Mouse (Mus musculus) embryo, embryonic 11.5 days (tissue): ENCODE results near the gene Gm6583.
A peak's percentile ranks its signal among the peaks of the same experiment; 100 is the strongest.

Experiments
- DNase-seq: peaks from one replicate; pipeline ENCODE4 v3.0.0-alpha.2; 2012; ENCODE audit warnings: low read depth, low spot score

Gm6583 gene

DNA sequence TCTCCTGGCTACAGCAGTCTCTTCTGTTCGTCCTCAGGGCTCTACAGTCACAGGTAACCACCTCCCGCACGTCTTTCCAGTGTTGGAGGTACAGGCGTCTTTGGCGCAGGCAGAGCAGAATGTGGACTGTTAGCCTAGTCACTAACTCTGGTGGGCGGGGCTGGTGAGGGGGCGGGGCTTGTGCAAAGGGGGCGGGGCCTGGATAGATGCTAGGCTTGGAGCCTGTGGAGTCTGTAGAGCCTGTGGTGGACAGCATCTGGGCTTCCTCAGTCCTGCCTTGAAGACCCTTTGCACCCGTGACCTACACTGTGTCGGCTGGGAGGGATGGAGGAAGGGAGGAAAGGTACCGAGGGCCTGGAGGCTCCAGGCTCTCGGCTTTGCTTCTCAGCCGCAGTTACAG is at the start of gene Gm6583:
Gene Gm6583 (minus strand): TSS at position 124 of the 400 bp plus-strand sequence.
- no peak for DNase-seq

DNA sequence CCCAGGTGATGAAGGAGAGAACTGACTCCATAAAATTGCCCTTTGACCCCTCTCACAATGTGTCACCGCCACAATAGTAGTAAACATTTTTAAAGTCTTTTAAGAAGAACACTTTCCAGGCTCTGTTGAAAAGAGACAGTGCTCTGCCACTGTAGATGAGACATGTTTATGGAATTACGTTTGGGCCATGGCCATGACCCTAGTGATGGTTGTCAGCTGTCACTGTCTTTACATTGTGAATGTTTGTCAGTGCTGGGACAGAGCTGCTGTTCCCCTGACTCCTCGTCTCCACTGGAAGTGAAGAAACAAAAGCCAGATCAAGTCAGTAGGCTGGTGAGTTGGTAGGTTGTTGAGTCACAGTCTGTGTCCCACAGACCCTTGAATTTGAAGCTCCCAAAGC is 46.6 kb upstream of the Gm6583 start:
- no peak for DNase-seq

DNA sequence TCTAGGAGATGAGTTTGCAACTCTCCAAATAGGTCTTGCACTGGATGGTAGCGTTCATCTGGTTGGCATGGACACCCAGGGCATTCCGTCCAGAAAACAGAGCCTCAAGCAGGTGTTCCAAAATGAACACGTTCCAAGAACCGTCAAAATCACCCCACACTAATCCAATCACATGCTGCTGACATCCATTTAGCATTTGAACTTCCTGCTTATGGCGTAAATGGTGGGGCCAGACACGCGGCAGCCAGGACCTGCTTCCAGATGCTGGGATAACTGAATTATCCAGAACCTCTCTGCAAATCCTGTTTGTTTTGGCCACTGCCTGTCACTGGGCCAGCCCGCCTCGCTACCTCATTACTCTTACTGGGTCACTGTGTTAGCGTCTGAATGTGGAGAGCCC is 43.5 kb upstream of the Gm6583 start:
- DNase-seq = no peak

DNA sequence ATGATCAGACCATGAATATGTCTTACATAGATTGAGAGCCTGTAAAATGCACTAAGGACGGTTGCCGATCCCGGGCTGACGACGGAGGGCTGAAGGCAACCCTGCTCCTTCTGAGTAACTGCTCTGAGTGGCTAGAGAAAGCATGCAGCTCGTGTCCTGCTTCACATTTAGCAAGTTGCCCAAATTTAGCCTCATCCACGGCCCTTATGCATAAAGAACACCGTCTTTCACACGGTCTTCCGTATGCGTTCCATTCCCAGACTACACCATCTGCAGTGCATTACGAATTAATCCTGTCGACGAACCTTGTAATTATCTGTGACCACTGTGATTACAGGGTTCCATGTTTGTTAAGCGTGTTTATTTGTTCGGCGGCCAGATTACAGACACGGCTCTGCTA is 40.2 kb upstream of the Gm6583 start:
- no peak for DNase-seq

DNA sequence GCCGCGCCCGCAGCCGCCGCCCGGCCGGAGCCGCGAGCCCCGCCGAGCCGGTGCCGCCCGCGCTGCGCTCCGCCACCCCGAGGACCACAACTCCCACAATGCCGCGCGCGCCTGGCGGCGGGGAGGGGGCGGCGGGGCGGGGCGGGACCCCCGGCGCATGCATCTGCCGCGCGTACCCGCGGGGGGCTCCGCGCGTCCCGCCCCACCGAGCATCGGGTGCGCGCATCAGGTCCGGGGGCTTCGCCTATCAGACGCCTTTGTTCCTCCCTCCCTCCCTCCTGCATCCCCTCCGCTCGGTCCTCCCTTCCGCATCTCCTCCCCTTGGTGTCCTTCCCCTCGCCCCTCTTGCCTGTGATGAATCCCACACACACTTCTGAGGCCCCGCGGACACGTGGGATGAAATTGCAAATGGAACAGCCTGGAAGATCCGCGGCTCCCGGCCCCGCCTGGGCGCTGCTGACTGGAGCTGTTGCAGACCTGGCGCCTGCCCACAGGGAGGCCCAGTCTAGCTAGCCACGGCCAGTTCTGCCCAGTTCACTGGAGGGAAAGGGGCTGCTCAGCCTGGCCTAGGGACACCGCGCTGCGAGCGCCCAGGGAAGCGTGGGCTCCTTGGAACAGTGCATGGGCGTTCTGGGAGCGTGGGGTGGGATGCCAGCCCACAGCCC is 39.1 kb upstream of the Gm6583 start, which contains the start of gene Asphd2:
Gene Asphd2 (minus strand): TSS at position 88 of the 665 bp plus-strand sequence.
- peak; percentile 72 for DNase-seq

DNA sequence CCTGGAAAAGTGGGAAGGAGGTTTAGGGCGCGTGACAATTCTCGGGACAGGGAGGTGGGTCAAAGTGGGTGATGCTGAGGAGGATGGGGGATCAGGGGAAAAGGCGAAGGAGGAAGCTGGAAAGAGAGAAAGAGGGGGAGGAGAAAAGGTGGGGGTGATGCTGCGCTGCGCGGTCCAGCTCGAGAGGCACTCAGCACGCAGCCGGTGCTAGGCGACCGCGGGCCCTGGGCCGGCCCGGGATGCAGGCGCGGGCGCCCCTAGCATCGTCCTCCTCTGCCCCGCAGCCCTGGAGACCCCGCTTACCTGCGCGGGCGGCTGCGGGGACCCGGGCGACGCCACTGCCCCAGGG is 38.6 kb upstream of the Gm6583 start:
- DNase-seq = no peak

DNA sequence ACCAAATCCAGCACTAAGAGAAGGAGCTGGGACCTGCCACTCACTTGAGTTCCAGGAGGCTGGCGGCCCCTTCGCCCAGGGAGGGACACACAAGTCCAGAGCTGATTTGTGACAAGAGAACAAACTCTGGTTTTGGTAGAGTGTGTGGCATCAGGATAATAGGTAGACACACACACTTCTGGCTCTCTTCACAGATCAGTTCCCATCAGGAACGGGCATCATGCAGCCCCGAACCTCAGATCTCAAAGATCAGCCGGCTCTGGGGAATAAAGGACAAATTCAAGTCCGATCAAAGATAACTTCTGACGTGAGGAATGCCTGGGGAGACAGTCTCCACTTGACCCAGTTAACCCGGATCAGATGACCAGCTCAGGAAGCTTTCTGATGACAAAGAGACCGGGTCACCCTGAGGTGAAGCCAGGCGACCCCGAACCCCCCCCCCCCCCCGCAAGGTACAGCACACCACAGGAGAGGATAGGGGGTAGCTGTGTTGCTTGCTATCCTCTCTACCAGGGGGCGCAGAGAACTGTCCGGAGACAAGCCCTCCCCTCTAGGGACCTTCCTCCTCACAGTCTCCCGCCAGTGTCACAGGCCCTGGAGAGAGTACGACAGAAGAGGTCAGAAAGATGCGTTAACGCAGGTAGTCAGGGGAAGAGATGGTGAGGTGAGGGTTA is 38.0 kb upstream of the Gm6583 start:
- no peak for DNase-seq

DNA sequence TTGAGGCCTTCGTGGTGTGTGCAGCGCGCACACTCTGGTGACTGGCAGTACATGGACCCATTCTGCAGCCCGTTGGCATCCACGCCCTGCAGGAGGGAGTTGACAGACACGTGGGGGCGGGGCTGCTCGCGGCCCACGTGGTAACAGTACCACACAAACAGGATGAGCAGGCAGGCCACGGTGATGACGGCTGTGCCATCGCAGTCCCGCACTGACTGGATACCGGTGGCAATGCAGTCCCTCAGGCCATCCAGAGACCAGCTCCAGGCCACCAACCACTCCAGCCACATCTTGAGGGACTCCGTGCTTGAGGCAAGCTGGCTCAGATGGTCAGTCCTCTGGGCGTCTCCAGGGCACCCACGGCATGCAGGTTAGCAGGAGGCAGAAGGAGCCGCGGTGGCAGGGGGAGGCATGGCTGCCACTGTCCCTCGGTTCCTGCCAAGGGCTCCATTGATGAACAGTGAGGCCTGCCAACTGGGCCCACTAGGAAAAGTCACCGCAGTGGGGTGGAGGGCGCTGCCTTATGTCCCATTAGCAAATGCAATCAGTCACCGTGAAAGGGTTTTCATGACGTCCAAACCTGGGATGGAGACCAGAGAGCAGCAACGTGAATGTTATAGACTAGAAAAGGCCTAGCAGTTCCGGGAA is 36.0 kb upstream of the Gm6583 start:
- no peak for DNase-seq

DNA sequence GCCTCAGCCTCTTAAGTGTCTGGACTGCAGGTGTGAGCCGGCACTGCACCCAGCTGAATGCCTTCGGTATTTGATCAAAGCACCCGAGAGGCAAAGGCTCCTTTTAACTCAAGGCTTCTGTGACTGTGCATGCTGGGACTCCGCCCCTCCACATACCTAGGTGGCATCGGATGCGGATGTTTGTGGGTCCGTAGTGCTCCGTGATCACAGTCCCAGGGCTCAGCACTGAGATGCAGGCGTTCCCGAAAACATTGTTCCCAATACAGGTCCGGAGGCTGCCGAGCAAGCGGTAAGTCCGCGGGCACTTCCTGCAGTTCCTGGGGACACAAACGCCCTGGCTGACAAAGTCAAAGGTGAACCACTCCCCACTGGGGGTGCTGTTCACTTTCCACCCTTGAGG is 35.2 kb upstream of the Gm6583 start:
- no peak for DNase-seq

DNA sequence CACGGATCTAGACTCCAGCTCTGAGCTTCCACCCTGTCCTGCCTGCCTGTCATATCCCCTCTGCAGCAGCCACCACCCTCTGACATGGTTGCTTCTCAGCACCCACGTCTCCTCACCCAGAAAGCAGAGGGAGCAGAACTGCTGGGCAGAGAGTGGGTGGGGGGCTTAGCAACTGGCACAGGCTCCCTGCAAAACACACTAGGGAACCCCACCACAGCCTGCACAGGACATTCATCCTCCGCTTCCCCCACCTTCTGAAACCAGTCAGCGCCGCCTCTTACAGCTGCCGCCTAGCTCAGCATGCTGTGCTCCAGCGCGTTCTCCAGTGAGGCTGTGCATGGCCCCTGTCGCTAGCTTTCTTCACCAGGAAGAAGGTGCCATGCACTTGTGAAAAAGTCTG is 33.5 kb upstream of the Gm6583 start:
- DNase-seq = no peak

DNA sequence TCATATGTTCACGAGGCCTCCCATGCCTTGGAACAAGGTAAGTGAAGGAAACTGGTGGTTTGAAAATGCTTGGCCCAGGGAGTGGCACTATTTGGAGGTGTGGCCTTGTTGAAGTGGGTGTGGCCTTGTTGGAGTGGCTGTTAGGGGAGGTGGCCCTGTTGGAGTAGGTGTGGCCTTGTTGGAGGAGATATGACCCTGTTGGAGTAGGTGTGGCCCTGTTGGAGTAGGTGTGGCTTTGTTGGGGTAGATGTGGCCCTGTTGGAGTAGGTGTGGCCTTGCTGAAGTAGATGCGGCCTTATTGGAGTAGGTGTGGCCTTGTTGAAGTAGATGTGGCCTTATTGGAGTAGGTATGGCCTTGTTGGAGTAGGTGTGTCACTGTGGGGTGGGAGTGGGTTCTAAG is 30.1 kb upstream of the Gm6583 start:
- no peak for DNase-seq

DNA sequence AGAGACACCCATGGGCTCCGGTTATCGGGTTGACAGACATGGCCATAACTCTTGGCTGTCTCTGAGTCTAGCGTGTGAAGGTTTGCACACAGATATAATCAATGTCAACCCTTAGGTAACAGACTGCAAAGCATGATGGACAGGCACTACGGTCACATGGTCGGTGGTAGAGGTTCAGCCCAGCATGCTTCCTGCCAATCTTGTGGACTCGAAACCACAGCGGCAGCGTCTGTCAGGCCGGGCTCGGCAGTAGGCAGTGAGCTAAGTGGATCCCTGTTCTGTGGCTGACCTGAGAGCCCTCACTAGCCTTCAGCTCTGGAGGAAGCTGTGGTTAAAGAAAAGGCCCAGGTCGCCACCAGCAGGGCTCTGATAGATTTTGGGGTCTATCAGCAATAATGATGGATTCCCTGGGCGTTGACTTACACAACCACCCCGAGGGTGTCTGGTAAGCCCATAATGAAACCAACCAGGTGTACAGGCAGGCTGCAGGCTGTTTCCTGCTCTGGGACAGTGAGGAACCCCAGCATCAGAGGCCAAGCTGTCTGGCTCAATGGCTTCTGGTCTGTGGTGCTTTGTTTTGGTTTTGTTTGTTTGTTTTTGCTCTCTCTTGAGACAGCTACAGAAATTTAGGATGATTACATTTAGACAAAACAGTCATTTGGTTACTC is 29.1 kb upstream of the Gm6583 start:
- DNase-seq = no peak

DNA sequence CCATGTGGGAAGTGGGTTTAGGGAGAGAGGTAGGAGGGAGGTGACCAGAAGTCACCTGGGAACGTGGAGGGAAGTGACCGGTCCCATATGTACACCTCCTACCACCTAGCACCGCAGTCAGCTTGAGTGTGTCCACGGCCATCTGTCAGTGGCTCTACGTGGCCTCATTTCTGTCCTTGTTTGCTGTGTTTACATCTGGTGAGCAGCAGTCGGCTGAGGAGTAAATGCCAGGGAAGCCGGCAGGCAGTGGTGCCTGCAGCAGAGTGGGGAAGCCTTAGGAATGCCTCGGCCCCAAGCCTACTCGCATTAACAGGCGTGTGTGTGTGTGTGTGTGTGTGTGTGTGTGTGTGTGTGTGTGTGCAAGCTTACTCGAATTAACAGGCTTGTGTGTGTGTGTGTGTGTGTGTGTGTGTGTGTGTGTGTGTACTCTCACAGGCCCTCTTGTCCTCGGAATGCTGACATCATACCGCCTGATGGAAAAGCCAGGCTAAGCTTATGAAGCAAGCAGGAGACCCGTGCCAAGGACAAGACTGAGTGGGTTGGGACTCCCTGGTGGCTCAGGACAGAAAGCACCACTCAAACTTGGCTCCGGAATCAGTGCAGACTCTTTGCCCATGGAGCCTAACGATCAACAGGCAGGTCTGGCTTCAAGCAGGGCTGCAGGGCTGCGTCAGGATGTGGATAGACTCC is 27.0 kb upstream of the Gm6583 start:
- no peak for DNase-seq

DNA sequence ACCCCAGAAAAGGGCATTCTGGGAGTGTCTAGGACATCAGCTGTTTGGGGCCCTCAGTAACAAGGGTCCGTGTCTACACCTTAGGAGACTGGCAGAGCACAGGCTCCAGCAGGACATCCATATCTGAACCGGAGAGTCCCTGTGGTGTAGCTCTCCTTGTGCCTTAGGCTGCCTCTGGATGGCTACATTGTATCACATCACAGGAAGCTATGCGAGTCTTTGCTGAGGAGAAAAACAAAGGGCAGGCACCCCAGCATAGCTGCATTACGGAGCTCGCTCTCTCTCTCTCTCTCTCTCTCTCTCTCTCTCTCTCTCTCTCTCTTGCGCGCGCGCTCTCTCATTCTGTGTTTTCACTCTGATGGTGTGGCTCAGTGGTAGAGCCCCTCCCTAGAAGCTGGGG is 26.2 kb upstream of the Gm6583 start:
- DNase-seq = no peak

DNA sequence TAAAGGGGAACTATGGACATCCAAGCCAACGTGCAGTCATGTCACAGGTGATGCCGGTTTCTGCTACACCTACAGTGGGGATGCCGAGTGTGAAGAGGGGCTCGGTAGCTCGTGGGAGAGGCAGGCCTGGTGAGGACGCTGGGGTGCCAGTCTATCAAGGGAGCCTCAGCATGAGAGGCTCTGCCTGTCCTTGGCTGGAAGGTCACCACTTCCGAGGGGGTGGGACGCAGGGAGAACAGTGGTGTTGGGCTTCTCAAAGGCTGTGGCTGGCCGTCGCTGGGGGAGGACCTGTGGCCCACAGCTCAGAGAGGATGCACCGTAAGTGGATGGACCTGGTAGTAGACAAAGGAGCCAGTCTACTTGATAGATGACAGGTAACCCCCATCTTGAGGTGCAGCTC is 25.3 kb upstream of the Gm6583 start:
- DNase-seq = no peak

DNA sequence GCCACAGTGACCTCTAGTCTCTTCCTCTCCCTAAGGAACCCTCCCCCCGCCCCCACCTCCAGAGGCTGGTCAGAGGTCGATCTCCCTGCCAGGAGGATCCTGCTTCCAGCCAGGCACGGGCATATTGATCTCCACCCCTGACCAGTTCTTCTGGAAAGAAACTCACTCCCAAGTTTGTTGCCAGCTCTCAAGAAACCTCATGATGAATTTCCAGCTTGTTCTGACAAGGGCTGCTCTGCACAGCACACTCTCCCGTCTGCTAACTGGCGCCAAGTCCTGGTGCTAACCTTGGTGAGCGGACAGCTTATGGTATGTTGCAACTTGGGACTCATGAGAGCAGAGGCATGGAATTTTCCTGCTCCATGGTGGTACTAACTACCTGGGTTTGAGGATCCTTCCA is 22.9 kb upstream of the Gm6583 start:
- no peak for DNase-seq

DNA sequence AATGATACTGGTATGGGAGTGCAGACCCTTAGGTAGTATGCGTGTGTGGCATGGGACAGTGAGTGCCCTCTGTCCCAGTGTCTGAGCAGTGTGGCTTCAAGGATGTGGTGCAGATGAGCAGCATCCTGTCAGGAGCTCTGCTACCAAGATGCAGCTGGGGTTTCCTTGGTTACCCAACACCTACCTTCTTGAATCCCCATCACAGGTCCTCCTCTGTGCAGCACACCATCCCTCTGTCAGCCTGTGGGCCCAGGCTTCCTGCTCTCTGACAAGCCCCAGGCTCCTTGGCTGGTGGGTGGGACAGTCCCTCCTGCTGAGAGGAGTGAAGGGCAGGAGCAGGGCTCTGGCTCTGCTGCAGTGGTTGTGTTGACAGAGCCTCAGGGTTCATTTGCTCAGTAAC is 21.5 kb upstream of the Gm6583 start:
- DNase-seq = no peak

DNA sequence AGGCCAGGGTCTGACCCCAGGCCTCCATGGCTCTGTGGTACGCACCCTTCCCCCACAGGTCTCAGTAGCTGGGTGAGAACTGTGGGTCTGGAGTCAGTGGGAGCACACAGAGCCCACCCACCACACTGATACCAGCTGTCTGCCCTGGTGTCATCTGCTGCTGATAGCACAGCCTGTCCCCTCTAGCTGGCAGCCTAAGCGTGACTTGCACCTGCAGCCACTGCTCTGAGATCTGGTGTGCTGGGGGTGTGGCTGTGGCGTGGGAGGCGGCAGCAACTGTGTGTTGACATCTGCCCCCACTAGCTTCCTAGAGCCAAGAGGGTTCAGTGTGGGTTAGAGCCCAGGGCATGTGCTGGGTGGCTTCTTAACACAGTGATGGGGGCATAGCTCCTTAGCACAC is 20.3 kb upstream of the Gm6583 start:
- no peak for DNase-seq

DNA sequence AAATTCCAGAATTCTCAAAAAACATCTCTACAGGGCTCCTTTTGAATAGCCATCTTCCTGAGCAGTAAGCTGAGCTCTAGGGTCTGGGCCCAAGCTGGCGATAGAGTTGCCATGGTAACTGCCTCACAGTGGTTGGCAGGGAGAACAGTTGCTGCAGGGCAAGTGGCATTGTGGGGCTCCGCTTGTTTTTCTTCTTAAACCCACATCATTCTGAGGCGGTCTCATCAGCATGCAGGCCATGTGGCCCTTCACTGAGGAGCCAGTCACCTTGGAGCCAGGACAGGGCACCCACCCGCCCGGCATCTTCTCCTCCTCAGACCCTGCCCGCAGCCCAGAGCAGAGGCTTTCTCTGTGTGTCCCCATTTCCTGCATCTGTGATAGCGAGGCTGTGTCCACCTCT is 16.1 kb upstream of the Gm6583 start:
- no peak for DNase-seq

DNA sequence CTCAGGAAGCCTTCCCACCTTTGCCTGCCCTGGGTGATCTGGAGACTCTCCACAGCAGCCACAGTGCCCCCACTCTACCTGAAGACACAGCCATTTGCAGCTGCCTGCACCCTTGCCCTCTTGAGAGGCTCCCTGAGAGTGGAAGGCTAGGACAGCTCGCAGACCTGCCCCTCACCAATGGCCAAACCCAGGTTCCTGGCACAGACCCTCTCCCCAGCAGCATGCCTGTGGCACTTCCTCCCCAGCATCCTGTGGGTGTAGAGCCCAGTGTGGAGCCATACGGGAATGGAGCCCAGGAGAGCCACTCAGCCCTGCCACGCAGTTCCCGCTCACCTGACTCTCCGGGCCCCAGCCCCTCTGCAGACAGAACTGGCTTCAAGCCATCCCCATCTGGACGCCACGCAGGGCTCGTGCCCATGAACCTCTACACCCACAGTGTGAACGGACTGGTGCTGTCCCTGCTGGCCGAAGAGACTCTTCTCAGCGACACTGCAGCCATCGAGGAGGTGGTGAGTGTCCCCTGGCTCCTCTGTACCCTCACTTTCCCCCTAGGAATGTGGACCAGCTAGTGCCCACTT is 14.5 kb upstream of the Gm6583 start:
- no peak for DNase-seq

DNA sequence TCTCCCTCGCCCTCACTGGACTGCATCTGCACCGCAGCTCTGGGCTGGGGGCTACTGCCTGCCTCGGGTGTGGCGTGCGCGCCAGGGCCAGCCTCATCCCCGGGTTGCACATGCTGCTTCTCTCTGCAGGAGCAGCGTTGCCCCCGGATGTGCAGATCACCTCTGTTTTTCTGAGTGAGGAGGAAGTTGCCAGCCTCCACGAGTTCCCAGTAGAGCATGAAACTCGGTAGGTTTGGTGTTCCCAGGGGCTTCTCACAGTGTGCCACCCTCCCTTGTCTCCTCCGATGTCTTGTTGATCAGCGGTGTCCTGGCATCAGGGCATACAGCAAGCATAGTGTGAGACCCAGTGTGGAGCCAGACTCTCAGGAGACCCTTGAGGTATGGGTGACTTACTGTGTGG is 13.5 kb upstream of the Gm6583 start:
- no peak for DNase-seq

DNA sequence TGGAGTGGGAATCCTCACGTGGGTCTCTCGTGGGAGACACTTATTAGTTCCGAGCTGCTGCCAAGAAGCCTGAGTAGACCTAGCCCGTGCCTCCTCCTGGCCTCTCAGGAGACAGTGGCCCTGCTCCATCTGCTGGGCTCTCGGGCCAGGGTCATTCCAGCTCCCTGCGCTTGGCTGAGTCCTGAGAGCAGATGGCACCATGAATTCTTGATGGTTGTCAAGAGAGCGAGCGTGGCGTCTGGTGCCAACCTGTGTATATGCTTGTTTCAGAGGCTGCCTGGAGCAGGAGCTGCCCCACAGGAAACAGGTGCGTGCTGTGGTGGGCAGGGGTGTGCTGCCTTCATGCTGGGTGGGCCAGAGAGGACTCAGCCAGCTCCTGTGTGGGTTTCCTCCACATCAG is 12.8 kb upstream of the Gm6583 start:
- no peak for DNase-seq
